Mouse (Mus musculus) liver, postnatal 0 days (tissue): ENCODE measurements around the gene Chit1.

Experiments used
- CTCF ChIP-seq: sonication (generic); IDR thresholded peaks from 2 replicates; pipeline ENCODE4 v1.5.1; 2016; ENCODE audit warnings: antibody characterized with exemption, low read depth
- EP300 ChIP-seq: IDR thresholded peaks from 2 replicates; pipeline ENCODE4 v1.6.1; 2016; ENCODE audit warnings: antibody characterized with exemption, low read depth, mild to moderate bottlenecking

- TF ChIP-seq CTCF (no peak), EP300 (no peak)
Measured at GRCm38 (mm10) chr1:134093771-134094526, 17.1 kb upstream of the Chit1 start.
